ENCODE assay signal across 20 mouse cellular contexts in genomic region chr2:131358481-131358880, GRCm38 (mm10). TPM values are rescaled to one million over a fixed set of nuclear protein-coding genes. Genes with fewer than 3 reads are reported as not detected.
DNase-seq lines count a peak whose midpoint lies in the region; ATAC-seq and TF ChIP-seq lines count a peak whose summit lies in the region.
"Had no signal": no experiment of that assay in that cellular context is flagged by ENCODE, and none has a peak within 500 bp of the region (broad histone marks: within the 10 kb centered on the region; RNA-seq: fewer than 3 reads in every experiment).

No protein-coding gene starts in this region.

- H3K4me3 ChIP-seq in gastrocnemius, adult 2 months: no peak overlapping the region
- H3K4me3 ChIP-seq in hindbrain, postnatal 0 days (ENCODE audit: low read length): no peak overlapping the region
- H3K4me3 ChIP-seq in hindbrain, embryonic 13.5 days: no peak overlapping the region
- H3K4me3 ChIP-seq in midbrain, embryonic 11.5 days (ENCODE audit: low read depth, low read length): no peak overlapping the region
- H3K4me3 ChIP-seq: embryonic facial prominence, embryonic 12.5 days; forebrain, embryonic 12.5 days; heart, embryonic 12.5 days; hindbrain, embryonic 12.5 days had no signal

- H3K36me3 ChIP-seq in hindbrain, postnatal 0 days (ENCODE audit: insufficient read depth, low read length): no peaks in the 10 kb centered on the region
- no peaks in the 10 kb centered on the region for H3K36me3 ChIP-seq in hindbrain, embryonic 13.5 days
- H3K36me3 ChIP-seq in midbrain, embryonic 11.5 days (ENCODE audit: control insufficient read depth, insufficient read depth, low read length): no peaks in the 10 kb centered on the region
- H3K36me3 ChIP-seq: embryonic facial prominence, embryonic 12.5 days; forebrain, embryonic 12.5 days; heart, embryonic 12.5 days; hindbrain, embryonic 12.5 days had no signal

- peak; percentile 37 for TF ChIP-seq CTCF in gastrocnemius, adult 2 months (IDR thresholded peaks at IDR 0.05)
- 0 out of 2 replicates have a peak, but pooled peaks have one; percentile 2 for TF ChIP-seq CTCF in hindbrain, postnatal 0 days (IDR thresholded peaks at IDR 0.05; ENCODE audit: low read depth)

- intact Hi-C loops in gastrocnemius, adult 2 months (cut with DNase I): no loop called here

- DNase-seq in gastrocnemius, adult 2 months: no peak
- DNase-seq in gastrocnemius, postnatal 25 days: no peak
- DNase-seq in hindbrain, postnatal 0 days (ENCODE audit: low spot score): no peak
- DNase-seq in NIH3T3 (ENCODE audit: low read depth): peak; percentile 16
- no peak for DNase-seq in midbrain, embryonic 11.5 days (ENCODE audit: low spot score, missing footprints)
- DNase-seq in adrenal gland, adult 2 months: no peak
- DNase-seq: adrenal gland, postnatal 14 days; cerebellum, adult 11-12 months; cerebellum, adult 9-10 months; cerebellum, postnatal 25 days; gastrocnemius, postnatal 14 days; heart, postnatal 4 days; kidney, adult 8-10 months had no signal

- no peaks in the 10 kb centered on the region for H3K9me3 ChIP-seq in hindbrain, postnatal 0 days (ENCODE audit: low read length)
- H3K9me3 ChIP-seq in hindbrain, embryonic 13.5 days: no peaks in the 10 kb centered on the region
- no peaks in the 10 kb centered on the region for H3K9me3 ChIP-seq in midbrain, embryonic 11.5 days (ENCODE audit: control insufficient read depth, low read length)
- H3K9me3 ChIP-seq: embryonic facial prominence, embryonic 12.5 days; forebrain, embryonic 12.5 days; heart, embryonic 12.5 days; hindbrain, embryonic 12.5 days had no signal

- no peak for ATAC-seq in hindbrain, postnatal 0 days
- ATAC-seq in hindbrain, embryonic 13.5 days (ENCODE audit: low FRiP score): no peak
- no peak for ATAC-seq in midbrain, embryonic 11.5 days (ENCODE audit: low FRiP score)
- ATAC-seq: forebrain, embryonic 16.5 days; intestine, embryonic 16.5 days had no signal

- H3K4me2 ChIP-seq in hindbrain, postnatal 0 days (ENCODE audit: low read depth, low read length): no peak overlapping the region
- H3K4me2 ChIP-seq in hindbrain, embryonic 13.5 days: no peak overlapping the region
- H3K4me2 ChIP-seq in midbrain, embryonic 11.5 days: no peak overlapping the region
- H3K4me2 ChIP-seq: embryonic facial prominence, embryonic 12.5 days; forebrain, embryonic 12.5 days; heart, embryonic 12.5 days; hindbrain, embryonic 12.5 days had no signal

- H3K9ac ChIP-seq in hindbrain, postnatal 0 days (replicated peaks; ENCODE audit: low read length): no peak overlapping the region
- no peak overlapping the region for H3K9ac ChIP-seq in hindbrain, embryonic 13.5 days
- no peak overlapping the region for H3K9ac ChIP-seq in midbrain, embryonic 11.5 days (ENCODE audit: low read length)
- H3K9ac ChIP-seq: embryonic facial prominence, embryonic 12.5 days; forebrain, embryonic 12.5 days; heart, embryonic 12.5 days; hindbrain, embryonic 12.5 days had no signal

- H3K27me3 ChIP-seq in hindbrain, postnatal 0 days (ENCODE audit: insufficient read depth, low read length): no peaks in the 10 kb centered on the region
- H3K27me3 ChIP-seq in hindbrain, embryonic 13.5 days: no peaks in the 10 kb centered on the region
- no peaks in the 10 kb centered on the region for H3K27me3 ChIP-seq in midbrain, embryonic 11.5 days (ENCODE audit: control insufficient read depth, insufficient read depth, low read length)
- H3K27me3 ChIP-seq: embryonic facial prominence, embryonic 12.5 days; hindbrain, embryonic 12.5 days had no signal

- H3K27ac ChIP-seq in gastrocnemius, adult 2 months: no peak overlapping the region
- H3K27ac ChIP-seq in hindbrain, postnatal 0 days: no peak overlapping the region
- no peak overlapping the region for H3K27ac ChIP-seq in hindbrain, embryonic 13.5 days
- H3K27ac ChIP-seq in midbrain, embryonic 11.5 days (ENCODE audit: low read depth, low read length): no peak overlapping the region
- H3K27ac ChIP-seq: embryonic facial prominence, embryonic 12.5 days; forebrain, embryonic 12.5 days; hindbrain, embryonic 12.5 days had no signal

- no peaks in the 10 kb centered on the region for H3K4me1 ChIP-seq in hindbrain, postnatal 0 days (ENCODE audit: insufficient read depth, low read length)
- H3K4me1 ChIP-seq in hindbrain, embryonic 13.5 days (replicated peaks): no peaks in the 10 kb centered on the region
- peaks cover 2% of the 10 kb centered on the region; the same call in 1 of the 2 replicates for H3K4me1 ChIP-seq in midbrain, embryonic 11.5 days (ENCODE audit: control insufficient read depth, insufficient read depth, low read length)

RNA-seq across cellular contexts. Expression of gene Rnf24, which starts 5.8 kb away (rescaled TPM):
- 1 to 10 TPM; 1.5 to 1.7 TPM for total RNA-seq in gastrocnemius, adult 2 months (2021)
- total RNA-seq in gastrocnemius, postnatal 25 days (2021): 1 to 10 TPM in 1 of 2 experiments, under 1 TPM in 1; 0.82 to 1.6 TPM
- 15.5 and 21.8 TPM in 2 replicates for total RNA-seq in hindbrain, postnatal 0 days (2014; rRNA removed)
- polyA plus RNA-seq in hindbrain, postnatal 0 days (2015; fragmentation: Nextera tagmentation; extraction: Ambion mirVana): 8.2 and 10.1 TPM in 2 replicates
- polyA plus RNA-seq in hindbrain, embryonic 13.5 days (2015; fragmentation: Nextera tagmentation; extraction: Ambion mirVana): 21.4 and 23.2 TPM in 2 replicates
- polyA plus RNA-seq in midbrain, embryonic 11.5 days (2014; fragmentation: Nextera tagmentation; extraction: Ambion mirVana): 8.5 and 9.2 TPM in 2 replicates
- total RNA-seq in adrenal gland, adult 2 months (2021): 10 to 100 TPM in 1 of 2 experiments, 1 to 10 TPM in 1; 8.6 to 13.0 TPM
- 2.4 and 2.5 TPM in 2 replicates for polyA plus RNA-seq in adrenal gland, adult 2 months (2012; rRNA removed)
